Mouse (Mus musculus): ENCODE results near the gene Selenok. TPM values are rescaled to one million over a fixed set of nuclear protein-coding genes. Genes with fewer than 3 reads are reported as not detected.
A peak's percentile ranks its signal among the peaks of the same experiment; 100 is the strongest.

Selenok gene
- total and polyA plus RNA-seq, 3 experiments, result 49.8 to 71.1 TPM; not detected in 1

DNA sequence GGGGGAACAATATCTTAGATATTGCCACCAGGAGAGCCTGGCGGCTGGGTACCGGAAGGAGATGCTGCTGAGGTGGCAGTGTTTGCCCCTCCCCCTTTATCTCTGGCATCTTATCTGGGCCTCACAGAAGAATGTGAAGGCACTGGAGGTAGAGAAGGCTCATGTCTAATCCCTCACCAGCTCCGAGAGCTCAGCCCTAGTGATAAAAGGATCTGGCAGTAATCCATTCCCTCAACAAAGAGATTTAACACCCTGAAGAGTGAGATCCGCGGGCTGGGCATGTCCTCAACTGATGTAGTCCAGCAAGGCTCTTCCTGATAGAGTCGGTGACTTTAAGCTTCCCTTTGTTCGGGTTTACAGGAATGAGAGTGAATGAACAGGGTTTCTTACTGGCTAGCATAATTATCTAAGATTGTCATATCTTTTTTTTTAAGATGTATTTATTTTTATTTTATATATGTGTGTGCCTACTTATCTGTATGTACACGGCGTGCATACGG lies 27.7 kb upstream of the Selenok start (continued):
- TF ChIP-seq ELF1 (IDR thresholded peaks at IDR 0.05; ENCODE audit: low read depth, low read length) (peak; percentile 34), MEF2A (IDR thresholded peaks at IDR 0.05; ENCODE audit: extremely low read depth, insufficient replicate concordance, low read depth, low read length, poor library complexity, severe bottlenecking) (no peak), USF1 (IDR thresholded peaks at IDR 0.05; ENCODE audit: low read depth, low read length) (no peak)

DNA sequence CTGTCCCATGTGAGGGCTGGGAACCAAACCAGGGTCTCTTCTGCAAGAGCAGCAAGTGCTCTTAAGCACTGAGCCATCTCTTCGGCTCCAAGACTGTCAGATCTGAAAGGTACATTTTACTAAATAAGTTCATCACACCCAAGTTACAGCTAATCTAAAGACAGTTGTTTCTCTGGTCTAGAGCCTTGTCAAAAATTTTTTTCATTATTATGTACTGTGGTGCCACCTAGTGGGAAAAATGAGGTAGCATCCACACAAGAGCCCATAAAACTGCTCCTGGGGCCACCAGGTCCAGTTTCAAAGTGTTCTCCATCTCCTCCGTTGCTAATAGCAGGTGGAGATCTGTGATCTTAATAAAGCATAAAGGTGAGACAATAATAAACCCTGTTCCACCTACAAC lies 27.2 kb upstream of the Selenok start:
- no peak overlapping the region for H3K9ac ChIP-seq (ENCODE audit: control insufficient read depth, low read depth, low read length, poor library complexity, severe bottlenecking)
- peaks cover 1 to 10% of the 10 kb centered on the region in 2 experiments; a peak in 1 of 4 replicates for H3K4me1 ChIP-seq (ENCODE audit: control insufficient read depth in 1 of 2, insufficient read depth in 2 of 2, low read length in 2 of 2)
- DNase-seq (ENCODE audit: low read depth, low spot score), result peak; percentile 73
- TF ChIP-seq USF2 (IDR thresholded peaks at IDR 0.05; ENCODE audit: borderline replicate concordance in 1 of 2, insufficient read depth in 1 of 2, low read depth in 1 of 2, low read length in 2 of 2), result no peak
- TF ChIP-seq SMC3 (IDR thresholded peaks at IDR 0.05; ENCODE audit: low read depth, low read length), result peak; percentile 68
- TF ChIP-seq RCOR1 (IDR thresholded peaks at IDR 0.05; ENCODE audit: low read depth, low read length), result no peak
- peak in 1 of 2 experiments; percentile 4; a peak in 1 of 4 replicates for TF ChIP-seq EP300 (IDR thresholded peaks at IDR 0.05; ENCODE audit: low read depth in 1 of 2, low read length in 2 of 2)
- TF ChIP-seq SIN3A (IDR thresholded peaks at IDR 0.05; ENCODE audit: low read length), result 0 out of 2 replicates have a peak, but pooled peaks have one; percentile 17
- TF ChIP-seq NELFE (IDR thresholded peaks at IDR 0.05; ENCODE audit: low read depth, low read length), result 0 out of 2 replicates have a peak, but pooled peaks have one; percentile 20
- TF ChIP-seq TBP (IDR thresholded peaks at IDR 0.05; ENCODE audit: low read depth, low read length), result no peak
- TF ChIP-seq ZNF384 (IDR thresholded peaks at IDR 0.05; ENCODE audit: low read depth, low read length), result peak; percentile 70
- TF ChIP-seq MYB (IDR thresholded peaks at IDR 0.05; ENCODE audit: low read depth, low read length), result no peak
- peak; percentile 62 for TF ChIP-seq ZC3H11A (IDR thresholded peaks at IDR 0.05; ENCODE audit: low read depth, low read length)
- TF ChIP-seq CTCF (IDR thresholded peaks at IDR 0.05 in 2 of 3, conservative IDR thresholded peaks at IDR 0.05 in 1 of 3; ENCODE audit: control insufficient read depth in 1 of 3, insufficient read depth in 1 of 3, low read depth in 2 of 3, low read length in 3 of 3, poor library complexity in 1 of 3, severe bottlenecking in 1 of 3), result peak; percentile 33 to 76 (median 54)
- no peak for TF ChIP-seq POLR2AphosphoS5 (IDR thresholded peaks at IDR 0.05; ENCODE audit: borderline replicate concordance, low read depth, low read length)
- no peak for TF ChIP-seq BHLHE40 (IDR thresholded peaks at IDR 0.05; ENCODE audit: borderline replicate concordance, low read depth, low read length)
- TF ChIP-seq RAD21 (IDR thresholded peaks at IDR 0.05; ENCODE audit: low read depth, low read length), result peak; percentile 84
- no peak overlapping the region for H3K27ac ChIP-seq (ENCODE audit: control insufficient read depth, low read depth, low read length)
- no peaks in the 10 kb centered on the region for H3K9me3 ChIP-seq (replicated peaks; ENCODE audit: insufficient read depth, low read length)
- H3K79me2 ChIP-seq (ENCODE audit: control insufficient read depth, insufficient read depth, low read length, poor library complexity), result no peaks in the 10 kb centered on the region
- H3K36me3 ChIP-seq (ENCODE audit: control insufficient read depth in 1 of 2, insufficient read depth in 2 of 2, low read length in 2 of 2), result peaks cover 0 to 6% of the 10 kb centered on the region in 2 experiments; a peak in 2 of 4 replicates
- no peaks in the 10 kb centered on the region for H3K27me3 ChIP-seq (ENCODE audit: control insufficient read depth in 1 of 2, insufficient read depth in 2 of 2, low read length in 2 of 2)
- H3K4me3 ChIP-seq (ENCODE audit: control insufficient read depth in 1 of 2, insufficient read depth in 1 of 2, low read depth in 2 of 2, low read length in 2 of 2), result no peak overlapping the region

Measured in MEL (cell line).